Mouse (Mus musculus): ENCODE results near the gene Mgat5.

DNA sequence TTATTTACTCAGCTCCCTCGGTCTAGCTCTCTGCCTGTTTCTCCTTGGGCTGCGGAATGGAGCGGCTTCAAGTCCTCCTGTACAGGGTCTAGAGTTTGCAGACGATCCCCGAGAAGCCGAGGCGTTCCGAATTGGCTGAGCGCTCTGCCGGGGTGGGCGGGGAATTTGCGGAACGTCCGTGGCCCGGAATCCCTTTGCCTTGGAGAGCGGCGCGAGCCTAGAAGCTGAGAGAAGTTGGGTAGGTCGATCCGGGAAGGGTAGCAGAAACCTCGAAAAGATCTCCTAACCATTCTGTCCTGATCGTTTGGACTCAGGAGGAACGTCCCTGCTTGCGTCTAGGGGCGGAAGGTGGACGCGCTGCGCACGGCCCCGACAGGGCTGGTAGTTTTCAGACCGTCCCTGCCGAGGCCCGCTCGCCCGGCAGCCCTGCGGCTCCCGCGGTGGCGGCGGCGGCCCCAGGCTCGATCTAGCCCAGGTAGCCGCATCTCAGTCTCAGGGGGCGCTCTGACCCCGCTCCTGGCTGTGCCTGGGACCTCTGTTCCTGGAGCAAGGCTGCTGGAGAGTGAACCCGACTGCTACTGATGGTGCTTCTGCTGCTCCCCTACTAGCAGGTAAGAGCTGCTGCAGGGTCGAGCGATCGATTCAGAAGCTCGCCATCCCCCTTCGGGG, at the start of gene Mgat5:
- TF ChIP-seq FLI1 (IDR thresholded peaks at IDR 0.05; ENCODE audit: low read length) (no peak), GATA1 (IDR thresholded peaks at IDR 0.05; ENCODE audit: borderline replicate concordance, low read length) (no peak)
